Mouse (Mus musculus) ES-E14 (cell line): ENCODE data around the gene Slc27a1.

Source experiments
- MAFK ChIP-seq: IDR thresholded peaks from 2 replicates; pipeline ENCODE4 v1.6.1; 2014; ENCODE audit warnings: mild to moderate bottlenecking, low read depth, low read length, inconsistent platforms; ENCODE audit not compliant: insufficient read depth
- ZNF384 ChIP-seq: IDR thresholded peaks from 2 replicates; pipeline ENCODE4 v1.6.1; 2012; ENCODE audit warnings: low read depth, low read length, inconsistent platforms

- TF ChIP-seq MAFK, result no peak
- no peak for TF ChIP-seq ZNF384
Measured at GRCm38 (mm10) chr8:71633981-71634667, 65.4 kb downstream of the Slc27a1 start.
